Mouse (Mus musculus): ENCODE measurements at regions not wholly inside any gene's neighbourhood (a gene's known extent, or its start where the extent isn't known, plus 50 kb on each side); places are given as distances from the start of the nearest gene placed in this dataset.
A peak's percentile ranks its signal among the peaks of the same experiment; 100 is the strongest.

- H3K4me2 ChIP-seq (ENCODE audit: low read depth, low read length, poor library complexity, severe bottlenecking), result no peak overlapping the region
- no peaks in the 10 kb centered on the region for H3K4me1 ChIP-seq (ENCODE audit: insufficient read depth, low read length)
- WGBS, result 87% methylated on average over 6 of the region's 6 CpGs
- H3K9ac ChIP-seq (replicated peaks; ENCODE audit: low read length, poor library complexity, severe bottlenecking), result no peak overlapping the region
- H3K27me3 ChIP-seq (ENCODE audit: insufficient read depth, low read length), result no peaks in the 10 kb centered on the region
- H3K36me3 ChIP-seq (ENCODE audit: insufficient read depth, low read length), result no peaks in the 10 kb centered on the region
- no peak overlapping the region for H3K27ac ChIP-seq (ENCODE audit: low read depth, low read length)
- no peak overlapping the region for H3K4me3 ChIP-seq (ENCODE audit: low read depth, low read length)
- no peak for TF ChIP-seq CTCF (IDR thresholded peaks at IDR 0.05)
- H3K9me3 ChIP-seq (ENCODE audit: low read length), result no peaks in the 10 kb centered on the region
- no peak for DNase-seq (ENCODE audit: low spot score)
- no peak for ATAC-seq (ENCODE audit: low FRiP score)
Observed at GRCm38 (mm10) chr11:111539960-111540359, 474.0 kb downstream of the Kcnj2 start.

- Histone ChIP-seq H3K9ac (replicated peaks; ENCODE audit: low read length, poor library complexity, severe bottlenecking) (no peak overlapping the region), H3K4me1 (ENCODE audit: insufficient read depth, low read length) (no peaks in the 10 kb centered on the region), H3K9me3 (ENCODE audit: low read length) (no peaks in the 10 kb centered on the region), H3K27ac (ENCODE audit: low read depth, low read length) (no peak overlapping the region), H3K36me3 (ENCODE audit: insufficient read depth, low read length) (no peaks in the 10 kb centered on the region), H3K4me3 (ENCODE audit: low read depth, low read length) (no peak overlapping the region), H3K27me3 (ENCODE audit: insufficient read depth, low read length) (no peaks in the 10 kb centered on the region), H3K4me2 (ENCODE audit: low read depth, low read length, poor library complexity, severe bottlenecking) (no peak overlapping the region)
- DNase-seq (ENCODE audit: low spot score) (no peak), ATAC-seq (ENCODE audit: low FRiP score) (no peak)
- TF ChIP-seq CTCF (IDR thresholded peaks at IDR 0.05), result no peak
- 75% methylated on average over 4 of the region's 4 CpGs for WGBS
Observed at GRCm38 (mm10) chr11:111545291-111545690, 479.3 kb downstream of the Kcnj2 start.

DNA sequence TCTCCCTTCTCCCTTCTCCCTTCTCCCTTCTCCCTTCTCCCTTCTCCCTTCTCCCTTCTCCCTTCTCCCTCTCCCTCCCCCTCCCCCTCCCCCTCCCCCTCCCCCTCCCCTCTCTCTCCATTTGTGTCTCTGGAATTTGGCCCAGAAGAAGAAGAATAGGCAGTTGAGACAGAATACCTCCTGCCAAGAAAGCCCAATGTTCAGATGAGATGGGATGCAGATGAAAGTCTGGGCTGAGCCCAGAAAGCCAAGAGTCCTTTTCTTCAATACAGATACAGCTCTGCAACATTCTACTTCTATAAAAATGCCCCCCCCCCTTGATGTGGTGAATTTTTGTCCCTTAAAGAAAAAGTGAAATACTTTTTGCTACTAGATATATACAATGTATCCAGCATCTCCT lies 489.2 kb downstream of the Kcnj2 start:
- H3K4me2 ChIP-seq (ENCODE audit: low read depth, low read length, poor library complexity, severe bottlenecking), result no peak overlapping the region
- TF ChIP-seq CTCF (IDR thresholded peaks at IDR 0.05), result no peak
- no peak overlapping the region for H3K4me3 ChIP-seq (ENCODE audit: low read depth, low read length)
- peak; percentile 51 for DNase-seq (ENCODE audit: low spot score)
- no peaks in the 10 kb centered on the region for H3K4me1 ChIP-seq (ENCODE audit: insufficient read depth, low read length)
- no peaks in the 10 kb centered on the region for H3K27me3 ChIP-seq (ENCODE audit: insufficient read depth, low read length)
- no peaks in the 10 kb centered on the region for H3K36me3 ChIP-seq (ENCODE audit: insufficient read depth, low read length)
- ATAC-seq (ENCODE audit: low FRiP score), result no peak
- no peak overlapping the region for H3K9ac ChIP-seq (replicated peaks; ENCODE audit: low read length, poor library complexity, severe bottlenecking)
- no peak overlapping the region for H3K27ac ChIP-seq (ENCODE audit: low read depth, low read length)
- H3K9me3 ChIP-seq (ENCODE audit: low read length), result no peaks in the 10 kb centered on the region

DNA sequence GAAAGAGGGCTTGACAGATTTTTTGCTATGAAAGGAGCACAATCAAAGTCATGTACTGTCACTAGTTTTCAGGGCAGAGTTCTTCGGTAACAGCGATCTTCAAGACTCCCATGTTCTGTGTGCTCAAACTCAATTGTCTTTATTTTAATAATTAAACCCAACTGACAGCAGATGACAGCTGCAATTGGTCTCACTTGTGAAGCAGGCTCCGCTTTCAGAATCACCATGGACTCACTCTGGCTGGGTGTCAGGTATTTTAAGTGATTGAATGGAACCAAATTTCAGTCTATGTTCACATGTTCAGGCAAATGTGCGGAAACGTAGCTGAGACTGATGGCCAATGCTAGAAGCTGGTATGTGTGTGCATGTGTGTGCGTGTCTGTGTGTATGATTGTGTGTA lies 489.7 kb downstream of the Kcnj2 start:
- Histone ChIP-seq H3K9ac (replicated peaks; ENCODE audit: low read length, poor library complexity, severe bottlenecking) (no peak overlapping the region), H3K4me3 (ENCODE audit: low read depth, low read length) (no peak overlapping the region), H3K9me3 (ENCODE audit: low read length) (no peaks in the 10 kb centered on the region), H3K27me3 (ENCODE audit: insufficient read depth, low read length) (no peaks in the 10 kb centered on the region), H3K27ac (ENCODE audit: low read depth, low read length) (no peak overlapping the region), H3K4me1 (ENCODE audit: insufficient read depth, low read length) (no peaks in the 10 kb centered on the region), H3K4me2 (ENCODE audit: low read depth, low read length, poor library complexity, severe bottlenecking) (no peak overlapping the region), H3K36me3 (ENCODE audit: insufficient read depth, low read length) (no peaks in the 10 kb centered on the region)
- no peak for TF ChIP-seq CTCF (IDR thresholded peaks at IDR 0.05)
- WGBS, result 61% methylated on average over 6 of the region's 6 CpGs
- DNase-seq (ENCODE audit: low spot score), result peak; percentile 45
- no peak for ATAC-seq (ENCODE audit: low FRiP score)

- Histone ChIP-seq H3K36me3 (ENCODE audit: insufficient read depth, low read length) (no peaks in the 10 kb centered on the region), H3K4me1 (ENCODE audit: insufficient read depth, low read length) (no peaks in the 10 kb centered on the region), H3K4me2 (ENCODE audit: low read depth, low read length, poor library complexity, severe bottlenecking) (no peak overlapping the region), H3K27me3 (ENCODE audit: insufficient read depth, low read length) (no peaks in the 10 kb centered on the region), H3K9me3 (ENCODE audit: low read length) (no peaks in the 10 kb centered on the region), H3K27ac (ENCODE audit: low read depth, low read length) (no peak overlapping the region), H3K4me3 (ENCODE audit: low read depth, low read length) (no peak overlapping the region), H3K9ac (replicated peaks; ENCODE audit: low read length, poor library complexity, severe bottlenecking) (no peak overlapping the region)
- WGBS, result 26% methylated on average over 9 of the region's 9 CpGs
- ATAC-seq (ENCODE audit: low FRiP score) (no peak), DNase-seq (ENCODE audit: low spot score) (peak; percentile 72)
- TF ChIP-seq CTCF (IDR thresholded peaks at IDR 0.05), result no peak
Observed at GRCm38 (mm10) chr11:111558302-111559140, 492.6 kb downstream of the Kcnj2 start.

DNA sequence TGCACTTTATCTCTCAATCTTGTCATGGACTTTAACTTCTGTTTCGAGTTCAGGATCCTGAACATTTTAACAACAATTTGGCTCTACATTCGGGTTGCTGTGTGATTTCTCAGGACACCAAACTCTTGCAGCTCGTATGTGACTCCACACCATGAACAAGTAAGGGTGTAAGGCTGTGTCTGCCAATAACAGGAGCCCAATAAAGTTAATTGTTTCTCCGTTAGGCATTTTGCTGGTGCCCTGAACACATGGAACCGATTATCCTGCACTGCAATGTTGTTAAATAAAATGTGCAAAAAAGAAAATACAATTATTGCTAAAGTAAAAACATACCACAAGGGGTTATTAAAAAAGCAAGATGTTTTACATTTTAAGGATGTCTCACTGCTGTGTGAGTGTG lies 497.2 kb downstream of the Kcnj2 start:
- Histone ChIP-seq H3K4me2 (ENCODE audit: low read depth, low read length, poor library complexity, severe bottlenecking) (no peak overlapping the region), H3K27me3 (ENCODE audit: insufficient read depth, low read length) (no peaks in the 10 kb centered on the region), H3K36me3 (ENCODE audit: insufficient read depth, low read length) (no peaks in the 10 kb centered on the region), H3K9ac (replicated peaks; ENCODE audit: low read length, poor library complexity, severe bottlenecking) (no peak overlapping the region), H3K4me3 (ENCODE audit: low read depth, low read length) (no peak overlapping the region), H3K27ac (ENCODE audit: low read depth, low read length) (no peak overlapping the region), H3K4me1 (ENCODE audit: insufficient read depth, low read length) (no peaks in the 10 kb centered on the region), H3K9me3 (ENCODE audit: low read length) (no peaks in the 10 kb centered on the region)
- DNase-seq (ENCODE audit: low spot score) (no peak), ATAC-seq (ENCODE audit: low FRiP score) (no peak)
- no peak for TF ChIP-seq CTCF (IDR thresholded peaks at IDR 0.05)
- WGBS, result 82% methylated on average over 5 of the region's 5 CpGs

All from midbrain, postnatal 0 days (tissue).